Mouse (Mus musculus) E14TG2a.4 (cell line): Measurements from ENCODE around the gene Park7.

Source experiments
- CTCF ChIP-seq: conservative IDR thresholded peaks from 2 replicates; pipeline ENCODE4 v1.5.1; 2014; ENCODE audit warnings: low read length
- NANOG ChIP-seq: IDR thresholded peaks from 2 replicates; pipeline ENCODE4 v1.6.1; 2014; ENCODE audit warnings: borderline replicate concordance, low read length, mixed read lengths
- POU5F1 ChIP-seq: IDR thresholded peaks from 2 replicates; pipeline ENCODE4 v1.6.1; 2014; ENCODE audit warnings: low read length, borderline replicate concordance

- TF ChIP-seq CTCF (no peak), POU5F1 (no peak), NANOG (no peak)
Measured at GRCm38 (mm10) chr4:150861161-150861560, 53.1 kb downstream of the Park7 start.
